7 mouse cellular contexts compared by ENCODE assay signal in the genomic region with DNA sequence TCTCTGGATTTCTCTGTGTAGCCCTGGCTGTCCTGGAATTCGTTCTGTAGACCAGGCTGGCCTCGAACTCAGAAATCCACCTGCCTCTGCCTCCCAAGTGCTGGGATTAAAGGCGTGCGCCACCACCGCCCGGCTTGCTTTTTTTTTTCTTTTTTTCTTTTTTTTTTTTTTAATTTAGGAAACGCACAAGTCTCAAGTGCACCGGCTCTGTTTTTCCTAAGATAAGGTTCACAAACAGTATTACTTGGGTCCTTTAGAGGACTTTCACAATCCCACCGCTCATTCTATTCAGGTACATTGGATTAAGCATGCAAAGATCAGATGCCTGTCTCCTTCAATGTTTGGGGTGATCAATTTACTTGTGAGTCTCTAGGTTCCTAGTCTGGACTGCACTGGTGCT. TPM values are rescaled to one million over a fixed set of nuclear protein-coding genes. Genes with fewer than 3 reads are reported as not detected.
DNase-seq lines count a peak whose midpoint lies in the region; ATAC-seq and TF ChIP-seq lines count a peak whose summit lies in the region.

No protein-coding gene starts in this region.

- peak overlapping the region; percentile 63 for H3K4me2 ChIP-seq in lung, postnatal 0 days (replicated peaks; ENCODE audit: low read depth, low read length)
- peak overlapping the region; percentile 83 for H3K4me2 ChIP-seq in limb, embryonic 13.5 days (replicated peaks)
- H3K4me2 ChIP-seq in stomach, embryonic 14.5 days (replicated peaks; ENCODE audit: low read depth, low read length): peak overlapping the region; percentile 72

- no peaks in the 10 kb centered on the region for H3K27me3 ChIP-seq in lung, postnatal 0 days (replicated peaks; ENCODE audit: insufficient read depth, low read length)
- no peaks in the 10 kb centered on the region for H3K27me3 ChIP-seq in forebrain, embryonic 10.5 days (ENCODE audit: poor library complexity, severe bottlenecking)
- H3K27me3 ChIP-seq in limb, embryonic 13.5 days: no peaks in the 10 kb centered on the region
- no peaks in the 10 kb centered on the region for H3K27me3 ChIP-seq in stomach, embryonic 14.5 days (ENCODE audit: control insufficient read depth, insufficient read depth, low read length)

- no peak for TF ChIP-seq CTCF in lung, postnatal 0 days (IDR thresholded peaks at IDR 0.05)

- ATAC-seq in lung, postnatal 0 days: no peak
- no peak for ATAC-seq in limb, embryonic 13.5 days (ENCODE audit: low FRiP score, low read depth)
- ATAC-seq in stomach, embryonic 14.5 days (ENCODE audit: insufficient number of reproducible peaks, insufficient read depth, low FRiP score, low read depth): no peak

- peak overlapping the region; percentile 88 for H3K27ac ChIP-seq in lung, postnatal 0 days (ENCODE audit: low read length)
- peak overlapping the region; percentile 95 for H3K27ac ChIP-seq in forebrain, embryonic 10.5 days
- H3K27ac ChIP-seq in limb, embryonic 13.5 days: peak overlapping the region; percentile 88
- peak overlapping the region; percentile 86 for H3K27ac ChIP-seq in stomach, embryonic 14.5 days (ENCODE audit: low read length)

- no peaks in the 10 kb centered on the region for H3K36me3 ChIP-seq in lung, postnatal 0 days (ENCODE audit: insufficient read depth, low read length)
- H3K36me3 ChIP-seq in forebrain, embryonic 10.5 days (replicated peaks): no peaks in the 10 kb centered on the region
- no peaks in the 10 kb centered on the region for H3K36me3 ChIP-seq in limb, embryonic 13.5 days
- no peaks in the 10 kb centered on the region for H3K36me3 ChIP-seq in stomach, embryonic 14.5 days (ENCODE audit: control insufficient read depth, insufficient read depth, low read length)

- no peaks in the 10 kb centered on the region for H3K9me3 ChIP-seq in lung, postnatal 0 days (ENCODE audit: low read length)
- H3K9me3 ChIP-seq in forebrain, embryonic 10.5 days: no peaks in the 10 kb centered on the region
- H3K9me3 ChIP-seq in limb, embryonic 13.5 days: no peaks in the 10 kb centered on the region
- no peaks in the 10 kb centered on the region for H3K9me3 ChIP-seq in stomach, embryonic 14.5 days (ENCODE audit: control insufficient read depth, low read depth, low read length)

- peak overlapping the region; percentile 75 for H3K9ac ChIP-seq in lung, postnatal 0 days (replicated peaks; ENCODE audit: low read depth)
- peak overlapping the region; percentile 83 for H3K9ac ChIP-seq in limb, embryonic 13.5 days
- peak overlapping the region; percentile 74 for H3K9ac ChIP-seq in stomach, embryonic 14.5 days (replicated peaks; ENCODE audit: low read depth, low read length)

- WGBS in lung, postnatal 0 days: 65% methylated on average over 9 of the region's 9 CpGs
- whole genome bisulfite sequencing in forebrain, embryonic 10.5 days: 84% methylated on average over 9 of the region's 9 CpGs
- WGBS in limb, embryonic 13.5 days: 77% methylated on average over 9 of the region's 9 CpGs
- 80% methylated on average over 9 of the region's 9 CpGs for WGBS in stomach, embryonic 14.5 days

- peaks cover 8% of the 10 kb centered on the region for H3K4me1 ChIP-seq in lung, postnatal 0 days (ENCODE audit: insufficient read depth, low read depth, low read length)
- peaks cover 27% of the 10 kb centered on the region for H3K4me1 ChIP-seq in forebrain, embryonic 10.5 days
- peaks cover 22% of the 10 kb centered on the region for H3K4me1 ChIP-seq in limb, embryonic 13.5 days
- H3K4me1 ChIP-seq in stomach, embryonic 14.5 days (ENCODE audit: control insufficient read depth, insufficient read depth, low read length): 0 out of 2 replicates have a peak, but pooled peaks cover 7% of the 10 kb centered on the region

- no peak for DNase-seq in lung, postnatal 0 days (ENCODE audit: low spot score)
- no peak for DNase-seq in lung, postnatal 25 days (ENCODE audit: low spot score)
- no peak for DNase-seq in forebrain, embryonic 10.5 days (ENCODE audit: extremely low spot score, low spot score)
- no peak for DNase-seq in embryo, embryonic 10 days (ENCODE audit: low spot score)
- DNase-seq in spleen, adult 12 weeks (ENCODE audit: low spot score): no peak

- H3K4me3 ChIP-seq in lung, postnatal 0 days (ENCODE audit: low read depth, low read length): peak overlapping the region; percentile 92
- peak overlapping the region; percentile 87 for H3K4me3 ChIP-seq in forebrain, embryonic 10.5 days
- peak overlapping the region; percentile 78 for H3K4me3 ChIP-seq in limb, embryonic 13.5 days
- H3K4me3 ChIP-seq in stomach, embryonic 14.5 days (ENCODE audit: low read depth, low read length): peak overlapping the region; percentile 60

- TF ChIP-seq EP300 in lung, postnatal 0 days (IDR thresholded peaks at IDR 0.05): no peak

RNA-seq across cellular contexts. Expression of gene Arl15, which starts 0.7 kb away (rescaled TPM):
- polyA plus RNA-seq in lung, postnatal 0 days (2015; fragmentation: Nextera tagmentation; extraction: Ambion mirVana): 10.1 and 13.4 TPM in 2 replicates
- polyA plus RNA-seq in forebrain, embryonic 10.5 days (2016; fragmentation: Nextera tagmentation; extraction: Ambion mirVana): 11.2 and 11.6 TPM in 2 replicates
- polyA plus RNA-seq in limb, embryonic 13.5 days (2015; fragmentation: Nextera tagmentation; extraction: Ambion mirVana): 14.2 and 15.8 TPM in 2 replicates
- polyA plus RNA-seq in stomach, embryonic 14.5 days (2014; fragmentation: Nextera tagmentation; extraction: Ambion mirVana): 10.8 and 12.0 TPM in 2 replicates
